Mouse (Mus musculus) kidney, embryonic 16.5 days (tissue): ENCODE results near the gene Pde4d. TPM values are rescaled to one million over a fixed set of nuclear protein-coding genes. Genes with fewer than 3 reads are reported as not detected.
A peak's percentile ranks its signal among the peaks of the same experiment; 100 is the strongest.

ENCODE experiments used
- ATAC-seq: fragments of 200-750 bp; cut with Nextera tagmentation; 2 replicates; pipeline ENCODE4 v1.8.0; 2017; ENCODE audit warnings: moderate TSS enrichment; ENCODE audit not compliant: low FRiP score, low TSS enrichment
- H3K27ac ChIP-seq: fragments of 300-500 bp; sonication (generic); 2 replicates; pipeline ENCODE4 v1.5.1; 2014; ENCODE audit warnings: low read length
- H3K27me3 ChIP-seq: fragments of 300-500 bp; sonication (generic); 2 replicates; pipeline ENCODE4 v1.6.1; 2014; ENCODE audit warnings: low read length, control low read depth, mixed read lengths; ENCODE audit not compliant: insufficient read depth
- H3K36me3 ChIP-seq: fragments of 300-500 bp; sonication (generic); 2 replicates; pipeline ENCODE4 v1.6.1; 2014; ENCODE audit warnings: low read length, control low read depth, mixed read lengths; ENCODE audit not compliant: insufficient read depth
- H3K4me1 ChIP-seq: fragments of 300-500 bp; sonication (generic); 2 replicates; pipeline ENCODE4 v1.6.1; 2014; ENCODE audit warnings: low read length, control low read depth, mixed read lengths; ENCODE audit not compliant: insufficient read depth
- H3K4me2 ChIP-seq: fragments of 300-500 bp; sonication (generic); replicated peaks from 2 replicates; pipeline ENCODE4 v1.6.1; 2014; ENCODE audit warnings: low read depth, low read length
- H3K4me3 ChIP-seq: fragments of 300-500 bp; sonication (generic); 2 replicates; pipeline ENCODE4 v1.5.1; 2014; ENCODE audit warnings: mild to moderate bottlenecking, low read length
- H3K9ac ChIP-seq: fragments of 300-500 bp; sonication (generic); replicated peaks from 2 replicates; pipeline ENCODE4 v1.6.1; 2014; ENCODE audit warnings: low read length
- H3K9me3 ChIP-seq: fragments of 300-500 bp; sonication (generic); 2 replicates; pipeline ENCODE4 v1.6.1; 2016; ENCODE audit warnings: low read length, control low read depth
- WGBS: fragments of 180-500 bp; shearing (Covaris S2); extraction: QIAGEN DNeasy Blood & Tissue Kit; methylation state at CpG from one replicate; pipeline ENCODE4 v1.1.7; 2014; 5-methylcytosine and 5-hydroxymethylcytosine counted together
- polyA plus RNA-seq: library from polyadenylated mRNA; unstranded; fragments of >200 nt; fragmentation: Nextera tagmentation; extraction: Ambion mirVana; gene quantifications from 2 replicates; pipeline ENCODE4 v1.2.1, GENCODE M21; 2015

The Pde4d gene
- polyA plus RNA-seq, 1 experiment from 2014 or later: 11.1 TPM

- Histone ChIP-seq H3K9ac (no peak overlapping the region), H3K36me3 (no peaks in the 10 kb centered on the region), H3K4me2 (no peak overlapping the region), H3K27me3 (no peaks in the 10 kb centered on the region), H3K27ac (no peak overlapping the region), H3K4me1 (no peaks in the 10 kb centered on the region), H3K9me3 (no peaks in the 10 kb centered on the region), H3K4me3 (no peak overlapping the region)
- no peak for ATAC-seq
- 84% methylated on average over 7 of the region's 7 CpGs for WGBS
These were observed 412.0 kb downstream of the Pde4d start for GRCm38 (mm10) chr13:108861707-108862106.

GRCm38 (mm10) chr13:108862173-108862572 is 412.4 kb downstream of the Pde4d start:
- no peaks in the 10 kb centered on the region for H3K27me3 ChIP-seq
- H3K9ac ChIP-seq: no peak overlapping the region
- H3K4me2 ChIP-seq: no peak overlapping the region
- no peaks in the 10 kb centered on the region for H3K9me3 ChIP-seq
- H3K4me3 ChIP-seq: no peak overlapping the region
- no peak for ATAC-seq
- WGBS: 76% methylated on average over 5 of the region's 5 CpGs
- no peaks in the 10 kb centered on the region for H3K36me3 ChIP-seq
- H3K27ac ChIP-seq: no peak overlapping the region
- H3K4me1 ChIP-seq: no peaks in the 10 kb centered on the region

GRCm38 (mm10) chr13:108900160-108900559 is 450.4 kb downstream of the Pde4d start:
- Histone ChIP-seq H3K4me1 (no peaks in the 10 kb centered on the region), H3K9me3 (no peaks in the 10 kb centered on the region), H3K9ac (no peak overlapping the region), H3K27me3 (no peaks in the 10 kb centered on the region), H3K27ac (no peak overlapping the region), H3K4me3 (no peak overlapping the region), H3K4me2 (no peak overlapping the region), H3K36me3 (no peaks in the 10 kb centered on the region)
- WGBS: 89% methylated on average over 5 of the region's 5 CpGs
- no peak for ATAC-seq

- WGBS: 49% methylated on average over 2 of the region's 2 CpGs
- H3K36me3 ChIP-seq: no peaks in the 10 kb centered on the region
- H3K4me1 ChIP-seq: no peaks in the 10 kb centered on the region
- H3K9ac ChIP-seq: no peak overlapping the region
- no peak overlapping the region for H3K4me3 ChIP-seq
- no peaks in the 10 kb centered on the region for H3K27me3 ChIP-seq
- no peaks in the 10 kb centered on the region for H3K9me3 ChIP-seq
- no peak for ATAC-seq
- H3K27ac ChIP-seq: no peak overlapping the region
- no peak overlapping the region for H3K4me2 ChIP-seq
These were observed 455.4 kb downstream of the Pde4d start for GRCm38 (mm10) chr13:108905121-108905520.

GRCm38 (mm10) chr13:108909193-108909592 is 459.4 kb downstream of the Pde4d start:
- no peak overlapping the region for H3K4me2 ChIP-seq
- no peak overlapping the region for H3K4me3 ChIP-seq
- 94% methylated on average over 2 of the region's 2 CpGs for WGBS
- no peaks in the 10 kb centered on the region for H3K36me3 ChIP-seq
- H3K9me3 ChIP-seq: no peaks in the 10 kb centered on the region
- no peak for ATAC-seq
- H3K4me1 ChIP-seq: peaks cover 3% of the 10 kb centered on the region
- H3K27me3 ChIP-seq: no peaks in the 10 kb centered on the region
- H3K9ac ChIP-seq: no peak overlapping the region
- no peak overlapping the region for H3K27ac ChIP-seq

- no peaks in the 10 kb centered on the region for H3K9me3 ChIP-seq
- ATAC-seq: peak; percentile 74
- no peaks in the 10 kb centered on the region for H3K36me3 ChIP-seq
- no peak overlapping the region for H3K4me3 ChIP-seq
- no peak overlapping the region for H3K9ac ChIP-seq
- WGBS: 32% methylated on average over 3 of the region's 3 CpGs
- no peaks in the 10 kb centered on the region for H3K27me3 ChIP-seq
- H3K4me1 ChIP-seq: peaks cover 5% of the 10 kb centered on the region
- H3K4me2 ChIP-seq: no peak overlapping the region
- peak overlapping the region; percentile 5; the same call in 1 of the 2 replicates for H3K27ac ChIP-seq
These were observed 464.9 kb downstream of the Pde4d start for GRCm38 (mm10) chr13:108914626-108915025.

GRCm38 (mm10) chr13:108921146-108921545 is 471.4 kb downstream of the Pde4d start:
- ATAC-seq: no peak
- no peak overlapping the region for H3K9ac ChIP-seq
- no peak overlapping the region for H3K4me3 ChIP-seq
- 80% methylated on average over 4 of the region's 4 CpGs for WGBS
- H3K4me1 ChIP-seq: no peaks in the 10 kb centered on the region
- no peaks in the 10 kb centered on the region for H3K27me3 ChIP-seq
- H3K4me2 ChIP-seq: no peak overlapping the region
- H3K36me3 ChIP-seq: no peaks in the 10 kb centered on the region
- H3K27ac ChIP-seq: no peak overlapping the region
- no peaks in the 10 kb centered on the region for H3K9me3 ChIP-seq

- Histone ChIP-seq H3K36me3 (no peaks in the 10 kb centered on the region), H3K27me3 (no peaks in the 10 kb centered on the region), H3K9me3 (no peaks in the 10 kb centered on the region), H3K4me3 (no peak overlapping the region), H3K9ac (no peak overlapping the region), H3K4me2 (no peak overlapping the region), H3K4me1 (no peaks in the 10 kb centered on the region), H3K27ac (no peak overlapping the region)
- ATAC-seq: no peak
- WGBS: 87% methylated on average over 3 of the region's 3 CpGs
These were observed 485.1 kb downstream of the Pde4d start for GRCm38 (mm10) chr13:108934854-108935253.

- Histone ChIP-seq H3K9ac (no peak overlapping the region), H3K36me3 (no peaks in the 10 kb centered on the region), H3K27ac (no peak overlapping the region), H3K4me2 (no peak overlapping the region), H3K27me3 (no peaks in the 10 kb centered on the region), H3K9me3 (peaks cover 4% of the 10 kb centered on the region; the same call in 1 of the 2 replicates), H3K4me1 (no peaks in the 10 kb centered on the region), H3K4me3 (no peak overlapping the region)
- ATAC-seq: no peak
- 70% methylated on average over 2 of the region's 2 CpGs for WGBS
These were observed 487.5 kb downstream of the Pde4d start for GRCm38 (mm10) chr13:108937272-108937671.

- Histone ChIP-seq H3K27me3 (no peaks in the 10 kb centered on the region), H3K4me1 (no peaks in the 10 kb centered on the region), H3K36me3 (no peaks in the 10 kb centered on the region), H3K27ac (no peak overlapping the region), H3K9me3 (no peaks in the 10 kb centered on the region), H3K9ac (no peak overlapping the region), H3K4me3 (no peak overlapping the region), H3K4me2 (no peak overlapping the region)
- WGBS: 86% methylated on average over 1 of the region's 1 CpGs
- ATAC-seq: no peak
These were observed 503.2 kb downstream of the Pde4d start for GRCm38 (mm10) chr13:108952911-108953310.
